Mouse (Mus musculus): ENCODE measurements at regions not wholly inside any gene's neighbourhood (a gene's known extent, or its start where the extent isn't known, plus 50 kb on each side); places are given as distances from the start of the nearest gene placed in this dataset.

DNA sequence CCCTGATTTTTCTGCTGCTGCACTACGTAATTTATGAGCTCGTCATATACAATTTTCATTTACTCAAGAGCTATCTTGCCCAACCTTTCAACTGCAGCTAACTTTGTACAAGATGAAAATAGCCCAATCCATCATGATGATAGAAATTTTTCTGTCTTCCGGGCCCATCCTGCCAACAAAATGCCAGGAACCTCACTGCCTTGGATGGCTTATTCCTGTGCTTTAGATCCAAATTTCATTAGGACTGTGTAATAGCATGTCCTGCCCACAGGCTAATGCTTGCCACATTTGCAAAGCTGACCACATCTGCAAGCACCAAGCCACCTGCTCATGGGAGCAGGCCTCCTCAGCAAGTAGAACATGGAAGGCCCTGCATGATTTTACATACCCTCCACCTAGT, 105.7 kb upstream of the Rgma start:
- no peak for DNase-seq (ENCODE audit: low spot score in 2 of 2)

DNA sequence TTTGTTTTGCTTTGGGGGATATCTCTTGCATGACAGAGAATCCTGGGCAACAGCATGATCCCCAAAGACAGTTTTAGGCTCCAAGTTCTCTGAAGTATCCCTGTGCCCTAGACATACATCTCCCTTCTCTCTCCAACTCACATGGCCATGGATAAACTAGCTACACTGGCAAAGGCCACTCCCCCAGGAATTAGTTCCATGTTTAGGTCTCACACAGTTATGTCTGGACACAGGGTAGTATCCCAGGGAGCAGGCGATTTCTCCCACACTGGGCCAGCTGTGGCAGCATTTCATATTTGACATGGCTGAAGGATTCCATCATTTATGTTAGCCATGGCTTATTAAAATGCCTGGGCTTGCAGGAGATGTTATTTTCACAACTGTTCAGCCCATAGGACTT, 102.5 kb upstream of the Rgma start:
- no peak for DNase-seq (ENCODE audit: low spot score in 2 of 2)

GRCm38 (mm10) chr7:73275814-73276271, 99.5 kb upstream of the Rgma start:
- no peak for DNase-seq (ENCODE audit: low spot score in 2 of 2)

DNA sequence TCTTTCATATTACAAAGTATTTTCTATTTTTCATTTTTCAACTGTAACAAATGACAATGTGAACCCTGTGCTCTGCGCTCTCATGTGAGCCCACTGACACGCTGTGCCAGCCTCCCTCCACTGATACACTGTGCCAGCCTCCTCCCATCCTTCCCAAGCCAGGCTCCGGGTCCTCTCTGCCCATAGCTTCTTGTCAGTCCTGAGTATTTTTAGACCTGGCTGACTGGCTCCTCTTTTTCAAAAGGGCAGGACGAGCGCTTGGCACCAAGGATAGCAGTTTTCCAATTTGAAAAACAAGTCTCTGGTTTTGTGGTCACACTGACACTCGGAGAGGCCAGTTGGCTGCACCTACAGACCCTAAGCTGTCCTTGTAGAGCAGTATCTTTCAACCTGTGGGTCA, 96.7 kb upstream of the Rgma start:
- DNase-seq (ENCODE audit: low spot score in 2 of 2), result no peak

DNA sequence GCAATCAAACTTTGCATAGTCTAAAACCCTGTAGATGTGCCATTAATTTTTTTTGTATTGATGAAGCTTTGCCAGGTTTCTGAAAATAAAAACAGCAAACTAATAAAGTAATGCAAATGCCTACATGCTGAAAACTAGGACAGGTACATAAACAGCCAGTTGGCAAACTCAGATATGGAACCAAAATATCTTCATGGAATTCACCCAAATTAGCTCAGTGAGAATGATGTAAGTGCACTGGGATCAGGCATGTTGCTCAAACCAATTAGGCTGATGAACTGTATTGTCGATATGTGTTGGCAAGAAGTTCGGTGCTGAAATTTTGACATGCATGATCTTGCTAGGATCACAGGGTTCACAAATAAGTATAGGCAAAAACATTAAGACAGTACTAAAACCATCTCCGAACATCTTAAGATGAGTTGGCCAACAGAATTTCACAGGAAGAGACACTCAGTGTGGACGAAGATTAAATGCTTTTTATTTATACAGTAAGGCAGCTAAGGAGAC, 95.3 kb upstream of the Rgma start:
- no peak for DNase-seq (ENCODE audit: low spot score in 2 of 2)

DNA sequence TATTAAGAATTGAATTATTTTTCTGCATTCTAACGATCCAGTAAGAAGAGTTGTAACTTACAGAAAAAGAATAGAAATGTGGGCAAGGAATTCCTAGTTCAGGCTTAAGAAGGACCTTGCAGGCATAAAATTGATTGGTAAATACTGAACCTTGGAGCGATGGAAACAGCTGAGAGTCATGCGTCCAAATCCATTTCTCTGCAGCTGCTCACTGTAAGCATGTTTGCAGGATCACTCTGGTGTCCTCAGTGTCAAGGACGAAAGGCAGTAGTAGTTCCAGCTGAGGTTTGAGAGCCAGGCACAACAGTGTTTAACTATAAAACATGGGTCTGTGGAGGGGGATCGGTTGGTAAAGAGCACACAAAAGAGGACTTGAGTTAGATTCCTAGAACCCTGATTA, 89.1 kb upstream of the Rgma start:
- DNase-seq (ENCODE audit: low spot score in 2 of 2), result no peak

DNA sequence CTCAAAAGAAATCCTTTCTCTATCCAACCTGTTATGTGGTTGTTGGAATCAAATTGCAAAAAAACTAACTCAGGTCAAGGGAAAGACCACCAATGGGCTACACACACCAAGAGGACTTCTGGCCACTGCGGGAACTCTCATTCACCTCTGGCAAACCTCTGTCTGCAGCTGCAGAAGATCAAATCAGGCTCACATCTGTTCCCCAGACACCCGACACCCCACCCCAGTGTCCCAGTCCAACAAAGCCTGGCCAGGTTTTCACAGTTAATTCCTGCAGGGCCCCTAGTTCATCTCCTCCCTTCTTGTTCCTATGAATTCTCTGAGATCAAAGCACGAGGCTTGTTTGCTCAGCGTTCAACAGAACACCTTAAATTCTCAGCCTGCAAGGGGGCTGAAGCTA, 82.0 kb upstream of the Rgma start:
- DNase-seq (ENCODE audit: low spot score in 2 of 2), result no peak

DNA sequence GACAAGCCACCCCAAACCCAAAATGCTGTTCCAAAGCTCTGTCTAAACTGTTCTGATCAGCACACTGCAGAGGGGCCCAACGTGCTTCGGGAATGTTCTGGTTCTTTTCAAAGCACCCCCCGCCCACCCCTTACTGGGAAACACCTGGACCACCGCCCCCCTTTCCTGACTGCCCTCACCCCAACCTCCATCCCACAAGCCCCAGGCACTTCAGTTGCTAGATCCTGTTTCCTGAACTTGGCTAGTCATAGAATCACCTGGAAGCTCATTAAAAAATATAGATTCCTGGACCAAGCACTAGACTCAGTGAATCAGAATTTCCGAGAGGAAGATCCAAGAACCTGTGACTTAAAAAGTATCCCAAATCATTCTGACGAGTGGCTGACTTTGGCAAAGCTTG, 80.9 kb upstream of the Rgma start:
- no peak for DNase-seq (ENCODE audit: low spot score in 2 of 2)

DNA sequence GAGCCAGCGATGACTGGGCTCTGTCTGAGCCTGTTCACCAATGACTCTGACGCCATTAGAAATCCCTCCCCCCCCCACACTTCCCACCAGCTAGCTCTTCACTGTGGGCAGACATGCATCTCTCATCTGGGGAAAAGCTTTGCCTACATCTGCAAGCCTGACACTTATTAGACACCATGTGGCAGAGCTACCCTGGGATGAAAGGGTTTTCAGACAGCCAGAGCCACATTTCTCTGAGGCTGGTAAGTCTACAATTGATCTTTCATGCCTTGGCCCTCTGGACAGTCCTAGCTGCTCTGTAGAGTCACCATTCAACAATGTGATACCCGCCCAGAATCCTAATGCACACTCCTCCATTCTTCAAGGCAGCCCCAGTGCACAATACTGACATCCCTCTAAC, 72.8 kb upstream of the Rgma start:
- DNase-seq (ENCODE audit: low spot score in 2 of 2), result no peak

- DNase-seq (ENCODE audit: low spot score in 2 of 2), result no peak
Measured at GRCm38 (mm10) chr7:73303818-73304217, 71.5 kb upstream of the Rgma start.

DNA sequence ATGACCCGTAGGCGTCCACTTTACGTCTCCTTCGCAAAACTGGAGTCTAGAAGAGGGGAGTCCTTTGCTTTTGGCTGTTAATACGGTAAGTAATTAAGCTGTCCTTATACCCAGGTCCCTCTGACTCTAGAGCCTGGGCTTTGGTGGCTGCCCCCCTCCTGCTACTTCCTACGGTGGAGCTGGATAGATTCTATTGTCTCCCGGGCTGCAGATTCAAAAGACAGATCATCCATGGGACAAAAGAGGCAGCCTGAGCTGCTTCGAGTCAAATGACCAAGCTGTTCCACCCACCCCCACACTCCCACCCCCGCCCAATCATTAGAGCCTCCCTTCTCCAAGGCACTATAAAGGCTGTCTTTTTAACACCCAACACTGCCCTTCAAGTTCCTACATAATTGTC, 70.5 kb upstream of the Rgma start:
- DNase-seq (ENCODE audit: low spot score in 2 of 2), result no peak

- no peak for DNase-seq (ENCODE audit: low spot score in 2 of 2)
Measured at GRCm38 (mm10) chr7:73305286-73305975, 69.9 kb upstream of the Rgma start.

- DNase-seq (ENCODE audit: low spot score in 2 of 2), result no peak
Measured at GRCm38 (mm10) chr7:73306296-73306695, 69.0 kb upstream of the Rgma start.

GRCm38 (mm10) chr7:73306728-73307127, 68.6 kb upstream of the Rgma start:
- no peak for DNase-seq (ENCODE audit: low spot score in 2 of 2)

DNA sequence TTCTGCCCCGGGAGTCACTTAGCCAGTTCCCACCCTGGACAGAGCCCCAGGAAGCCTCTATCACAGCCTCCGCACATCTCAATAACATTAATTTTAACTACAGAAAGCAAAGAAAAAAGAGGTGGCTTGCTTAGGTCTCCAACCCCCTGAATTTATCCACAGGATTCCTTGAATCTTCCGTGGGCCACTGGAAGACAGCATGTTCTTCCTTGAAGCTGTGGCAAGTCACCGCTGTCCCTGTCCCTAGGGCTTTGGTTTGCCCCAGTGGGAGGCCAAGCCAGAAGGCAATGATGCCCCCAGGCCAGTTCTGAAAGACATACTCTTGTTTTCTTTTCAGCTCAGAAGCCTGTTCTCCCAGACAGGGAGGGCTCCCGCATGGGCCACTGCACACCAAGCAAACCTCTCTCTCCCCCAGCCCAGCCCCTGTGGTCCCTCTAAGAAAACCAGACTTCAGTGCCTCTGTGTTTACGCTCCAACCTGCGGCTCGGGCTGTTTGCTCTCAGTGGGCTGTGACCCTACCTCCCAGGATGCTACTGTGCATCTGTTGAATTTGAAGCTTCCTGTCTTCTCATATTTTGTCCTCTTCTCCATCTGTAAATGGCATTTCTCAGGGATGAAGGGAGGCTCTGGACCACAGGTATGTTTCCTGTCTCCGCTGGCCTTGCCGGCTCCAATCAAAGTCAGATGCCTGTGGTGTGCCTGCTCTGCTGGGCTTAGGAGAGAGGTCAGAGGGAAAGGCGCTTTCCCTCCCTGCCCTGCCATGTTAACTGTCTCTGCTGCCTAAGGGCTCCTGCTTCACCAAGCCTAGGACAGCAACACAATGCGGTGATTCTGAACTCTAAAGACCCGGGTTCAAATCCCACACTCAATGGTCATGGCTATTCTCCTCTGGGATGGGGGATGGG, 67.5 kb upstream of the Rgma start:
- DNase-seq (ENCODE audit: low spot score in 2 of 2), result no peak

DNA sequence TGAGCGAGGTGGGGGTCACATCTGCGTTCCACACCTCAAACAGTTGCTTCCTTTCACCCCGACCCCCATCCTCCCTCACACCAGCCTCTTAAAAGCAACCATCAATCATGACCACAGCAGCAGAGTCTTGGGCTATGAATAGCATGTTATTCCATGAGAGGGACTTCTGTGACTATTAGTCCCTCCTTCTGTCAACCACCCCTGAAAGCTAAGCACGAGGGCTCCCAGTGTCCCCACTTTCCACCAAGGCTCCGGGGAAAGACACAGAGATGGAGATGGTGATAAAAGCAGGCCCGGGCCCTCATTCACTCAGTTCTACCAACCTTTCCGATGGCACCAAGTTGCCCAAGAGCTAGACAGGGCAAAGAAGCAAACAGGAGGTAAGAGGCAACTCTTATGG, 66.3 kb upstream of the Rgma start:
- no peak for DNase-seq (ENCODE audit: low spot score in 2 of 2)

GRCm38 (mm10) chr7:73310056-73310455, 65.3 kb upstream of the Rgma start:
- no peak for DNase-seq (ENCODE audit: low spot score in 2 of 2)

GRCm38 (mm10) chr7:73310581-73311136, 64.7 kb upstream of the Rgma start:
- no peak for DNase-seq (ENCODE audit: low spot score in 2 of 2)

DNA sequence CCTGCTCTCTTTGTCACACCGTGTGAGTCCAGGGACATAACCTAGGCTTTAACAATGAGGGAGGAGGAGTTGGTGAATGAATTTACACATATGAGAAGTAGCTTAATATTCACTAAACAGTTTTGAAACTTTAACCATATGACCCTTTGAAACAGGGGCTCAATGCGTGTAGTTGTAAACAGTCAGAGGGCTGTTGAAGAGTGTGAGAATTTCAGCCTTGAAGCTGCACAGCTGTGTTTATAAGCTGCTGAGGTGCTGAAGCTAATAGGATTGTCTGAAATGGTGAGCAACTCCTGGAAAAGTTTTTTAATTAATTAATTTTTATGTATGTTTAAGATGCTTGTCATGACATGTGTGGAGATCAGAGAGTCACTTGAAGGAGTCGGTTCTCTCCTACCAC, 59.8 kb upstream of the Rgma start:
- no peak for DNase-seq (ENCODE audit: low spot score in 2 of 2)

DNA sequence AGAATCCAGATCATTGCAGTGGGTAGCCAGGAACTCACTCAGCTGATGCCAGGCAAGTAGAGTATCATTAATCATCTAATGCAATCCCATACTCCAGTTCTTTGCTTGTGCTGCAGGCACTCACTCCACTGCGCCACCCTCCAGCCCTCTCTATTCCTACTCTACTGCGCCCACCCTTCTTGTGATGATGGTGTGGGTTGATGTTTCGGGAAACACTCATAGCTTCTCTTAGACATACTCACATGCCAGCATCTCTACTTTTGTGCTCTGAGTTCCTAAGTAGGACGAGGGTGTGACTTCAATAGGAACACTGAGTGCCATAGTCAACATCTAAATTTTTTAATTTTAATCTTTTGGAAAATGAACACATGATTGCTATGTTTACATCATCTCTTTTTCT, 57.7 kb upstream of the Rgma start:
- no peak for DNase-seq (ENCODE audit: low spot score in 2 of 2)

- DNase-seq (ENCODE audit: low spot score in 2 of 2), result no peak
Measured at GRCm38 (mm10) chr7:73319004-73319403, 56.3 kb upstream of the Rgma start.

GRCm38 (mm10) chr7:73319994-73320393, 55.3 kb upstream of the Rgma start:
- no peak for DNase-seq (ENCODE audit: low spot score in 2 of 2)
